Mouse (Mus musculus) left cerebral cortex, postnatal 25 days (tissue): ENCODE measurements around the gene Mtfmt. TPM values are rescaled to one million over a fixed set of nuclear protein-coding genes. Genes with fewer than 3 reads are reported as not detected.

Source experiments
- DNase-seq, 2 experiments: peaks; one replicate each; pipeline ENCODE4 v3.0.0; 2022; ENCODE audit warnings: low spot score in 2 of 2, mixed read lengths in 1 of 2
- intact Hi-C: fragments of 180-260 bp; cut with DNase I; formaldehyde crosslinking; loops from one replicate; pipeline ENCODE4 v1.15.1; 2025
- total RNA-seq, 2 experiments: library from RNA; stranded (reverse); gene quantifications; 2 replicates each; pipeline ENCODE4 v1.2.3; 2021

Gene Mtfmt
- total RNA-seq, 2 experiments from 2014 or later: 17.4 to 19.2 TPM

DNA sequence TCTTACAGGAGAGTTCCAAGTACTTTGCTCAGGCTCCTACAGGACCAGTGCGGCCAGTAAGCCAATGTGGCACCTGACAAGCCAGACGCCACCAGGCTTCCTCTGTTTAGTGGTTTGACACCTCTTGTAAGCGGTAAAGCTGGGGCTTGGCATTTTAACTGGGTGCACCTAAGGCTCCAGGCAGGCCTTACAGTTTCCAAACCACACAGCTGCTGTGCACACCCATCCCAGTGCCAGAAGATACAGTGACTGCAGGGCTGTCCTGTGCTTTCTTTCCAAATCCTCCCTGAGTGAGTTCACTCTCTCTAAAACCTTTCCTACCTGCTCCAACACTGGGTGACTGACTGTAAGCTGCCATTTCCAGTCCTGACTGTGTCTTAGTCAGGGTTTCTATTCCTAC is 55.9 kb downstream of the Mtfmt start:
- DNase-seq: no peak
- intact Hi-C loops: no loop called here

DNA sequence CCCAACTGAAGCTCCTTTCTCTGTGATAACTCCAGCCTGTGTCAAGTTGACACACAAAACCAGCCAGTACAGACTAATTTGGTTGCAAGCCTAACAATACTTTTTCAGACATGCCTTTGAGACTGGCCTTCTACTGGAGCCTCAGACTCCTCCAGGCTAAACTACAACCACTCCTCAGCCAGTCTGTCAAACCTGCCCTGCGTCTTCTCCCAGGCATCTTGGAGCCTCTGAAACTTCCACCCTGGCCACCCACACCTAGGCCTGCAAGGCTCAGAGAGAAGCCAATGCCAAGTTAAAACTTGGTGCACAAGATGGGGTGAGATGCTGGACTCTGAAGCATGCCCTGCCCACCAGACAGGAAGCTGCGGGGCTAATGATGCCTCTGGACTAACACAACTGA is 56.8 kb downstream of the Mtfmt start:
- intact Hi-C loops: no loop called here
- DNase-seq: no peak

DNA sequence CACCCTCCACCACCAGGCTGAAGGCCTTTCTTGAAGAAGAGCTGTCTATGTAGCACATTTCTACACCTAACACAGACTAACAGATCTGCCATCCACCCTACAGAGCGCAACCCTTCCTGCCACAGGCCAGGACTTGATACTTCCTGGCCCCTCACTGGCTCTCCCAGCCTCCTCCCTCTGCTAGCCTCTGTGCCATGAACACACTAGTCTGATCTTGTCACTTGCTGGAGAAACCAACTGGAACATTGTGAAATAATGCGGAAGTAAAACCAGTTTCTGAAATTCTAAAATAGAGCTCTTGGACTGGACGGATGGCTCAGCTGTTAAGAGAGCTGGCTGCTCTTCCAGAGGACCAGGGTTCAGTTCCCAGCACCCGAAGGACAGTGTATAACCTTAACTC is 57.3 kb downstream of the Mtfmt start:
- intact Hi-C loops: no loop called here

DNA sequence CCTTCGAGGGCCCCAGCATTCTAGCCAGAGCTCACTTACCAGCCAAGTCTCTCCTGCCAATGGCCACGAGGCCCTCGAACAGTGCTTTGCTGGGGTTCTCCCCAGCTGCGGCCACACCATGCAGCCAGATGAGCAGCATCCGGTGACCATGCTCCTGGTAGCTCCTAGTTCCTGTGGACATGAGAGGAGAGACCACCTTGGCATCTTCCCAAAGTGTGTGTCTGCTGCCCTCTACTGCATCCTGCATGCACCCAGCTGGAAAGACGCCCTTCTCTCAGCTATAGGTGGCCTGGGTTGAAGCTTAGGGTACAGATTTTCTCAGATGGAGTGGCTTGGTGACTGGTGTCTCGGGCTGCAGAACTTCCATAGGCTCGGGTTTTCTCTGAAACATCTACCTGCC is 66.6 kb downstream of the Mtfmt start:
- DNase-seq: no peak
- intact Hi-C loops: no loop called here

More for the DNA sequence above, 57.3 kb downstream of the Mtfmt start:
- DNase-seq: no peak

Other genes starting within 250 kb of the Mtfmt start
- 1 to 10 TPM; 3.3 to 3.6 TPM for gene Parp16, start 240.4 kb upstream of the Mtfmt start, total RNA-seq
- gene Cilp, start 170.6 kb upstream of the Mtfmt start, total RNA-seq: under 1 TPM; 0.07 to 0.09 TPM
- gene Clpx, start 141.5 kb upstream of the Mtfmt start, total RNA-seq: 10 to 100 TPM; 28.9 to 29.6 TPM
- 10 to 100 TPM; 28.0 to 29.1 TPM for gene Pdcd7, start 89.7 kb upstream of the Mtfmt start, total RNA-seq
- 1 to 10 TPM; 3.3 to 5.8 TPM for gene Ubap1l, start 74.7 kb upstream of the Mtfmt start, total RNA-seq
- under 1 TPM; 0.11 to 0.32 TPM for gene Kbtbd13, start 44.1 kb upstream of the Mtfmt start, total RNA-seq
- gene Rasl12, start 37.3 kb upstream of the Mtfmt start, total RNA-seq: 1 to 10 TPM; 2.7 to 3.4 TPM
- gene Slc51b, start 12.8 kb upstream of the Mtfmt start, total RNA-seq: not detected
- gene Spg21, start 25.2 kb downstream of the Mtfmt start, total RNA-seq: 10 to 100 TPM; 27.8 to 32.1 TPM
- 1 to 10 TPM; 2.8 to 3.7 TPM for gene Ankdd1a, start 84.4 kb downstream of the Mtfmt start, total RNA-seq
- gene Plekho2, start 144.3 kb downstream of the Mtfmt start, total RNA-seq: 10 to 100 TPM; 13.3 to 17.0 TPM
- under 1 TPM; 0.27 to 0.46 TPM for gene Pif1, start 151.4 kb downstream of the Mtfmt start, total RNA-seq
- gene Rbpms2, start 193.9 kb downstream of the Mtfmt start, total RNA-seq: 1 to 10 TPM; 2.2 to 3.2 TPM
- 100 to 1,000 TPM; 231 to 250 TPM for gene Oaz2, start 232.2 kb downstream of the Mtfmt start, total RNA-seq